Mouse (Mus musculus) thymus, postnatal 10 days (tissue): ENCODE results near the gene Atg13.

Source experiments
- DNase-seq, 2 experiments: peaks; one replicate each; pipeline ENCODE4 v3.0.0; 2021; ENCODE audit warnings: low spot score in 2 of 2

Gene Atg13

GRCm38 (mm10) chr2:91649553-91650359 is 60.6 kb downstream of the Atg13 start, which contains the start of the genes Zfp408 and Arhgap1:
Zfp408 (minus strand) TSS chr2:91649791.
Arhgap1 (plus strand) TSS chr2:91649860.
- DNase-seq = peak; percentile 95 to 96

GRCm38 (mm10) chr2:91649152-91649551 is 61.2 kb downstream of the Atg13 start:
- DNase-seq = peak; percentile 28 to 43

- DNase-seq = peak; percentile 51 to 68
Observed at GRCm38 (mm10) chr2:91646733-91647132, 63.6 kb downstream of the Atg13 start.

- peak; percentile 67 to 76 for DNase-seq
Observed at GRCm38 (mm10) chr2:91645811-91646210, 64.6 kb downstream of the Atg13 start.

GRCm38 (mm10) chr2:91645354-91645753 is 65.0 kb downstream of the Atg13 start:
- peak in 1 of 2 experiments; percentile 36 for DNase-seq

GRCm38 (mm10) chr2:91644021-91644420 is 66.4 kb downstream of the Atg13 start:
- no peak for DNase-seq

GRCm38 (mm10) chr2:91642825-91643415 is 67.5 kb downstream of the Atg13 start:
- no peak for DNase-seq

- DNase-seq = peak in 1 of 2 experiments; percentile 21
Observed at GRCm38 (mm10) chr2:91638931-91639330, 71.4 kb downstream of the Atg13 start.

GRCm38 (mm10) chr2:91636727-91637338 is 73.5 kb downstream of the Atg13 start:
- no peak for DNase-seq

- no peak for DNase-seq
Observed at GRCm38 (mm10) chr2:91636229-91636628, 74.1 kb downstream of the Atg13 start, which contains the start of gene F2. F2 (minus strand) TSS chr2:91636414.

- DNase-seq = no peak
Observed at GRCm38 (mm10) chr2:91635486-91635885, 74.9 kb downstream of the Atg13 start.

- peak; percentile 46 to 55 for DNase-seq
Observed at GRCm38 (mm10) chr2:91634841-91635240, 75.5 kb downstream of the Atg13 start.

- no peak for DNase-seq
Observed at GRCm38 (mm10) chr2:91633334-91633977, 76.9 kb downstream of the Atg13 start.

- no peak for DNase-seq
Observed at GRCm38 (mm10) chr2:91632316-91632715, 78.1 kb downstream of the Atg13 start.

GRCm38 (mm10) chr2:91631826-91632225 is 78.5 kb downstream of the Atg13 start:
- DNase-seq = no peak

- no peak for DNase-seq
Observed at GRCm38 (mm10) chr2:91630384-91630783, 80.0 kb downstream of the Atg13 start.

GRCm38 (mm10) chr2:91629682-91630081 is 80.7 kb downstream of the Atg13 start:
- no peak for DNase-seq

- no peak for DNase-seq
Observed at GRCm38 (mm10) chr2:91628171-91628570, 82.2 kb downstream of the Atg13 start.

- DNase-seq = no peak
Observed at GRCm38 (mm10) chr2:91627486-91627885, 82.9 kb downstream of the Atg13 start.
